Mouse (Mus musculus) liver, adult 2 months (tissue): ENCODE data around the gene Gm28102. TPM values are rescaled to one million over a fixed set of nuclear protein-coding genes. Genes with fewer than 3 reads are reported as not detected.
"Not testable (repeated sequence)": the region's sequence is repeated elsewhere in the genome, so short reads cannot be mapped to it uniquely, and the experiment has no call there.

Experiments
- DNase-seq: peaks from one replicate; pipeline ENCODE4 v3.0.0-alpha.2; 2011; ENCODE audit warnings: low read depth, low spot score; ENCODE audit errors: extremely low read depth
- H3K27ac ChIP-seq: fragments of 200-500 bp; replicated peaks from 2 replicates; pipeline ENCODE4 v1.5.1; 2012; ENCODE audit warnings: low read depth, mild to moderate bottlenecking, control low read depth, inconsistent platforms, low read length; ENCODE audit not compliant: insufficient read depth
- H3K27me3 ChIP-seq: fragments of 200-500 bp; 2 replicates; pipeline ENCODE4 v1.6.1; 2012; ENCODE audit warnings: mild to moderate bottlenecking, moderate library complexity, low read length, inconsistent platforms; ENCODE audit not compliant: control insufficient read depth, insufficient read depth
- H3K36me3 ChIP-seq: fragments of 200-500 bp; 2 replicates; pipeline ENCODE4 v1.6.1; 2012; ENCODE audit warnings: low read length, inconsistent platforms; ENCODE audit not compliant: control insufficient read depth, insufficient read depth
- H3K4me1 ChIP-seq: fragments of 200-500 bp; 2 replicates; pipeline ENCODE4 v1.6.1; 2011; ENCODE audit warnings: low read length; ENCODE audit not compliant: control insufficient read depth, insufficient read depth
- H3K4me3 ChIP-seq: fragments of 200-500 bp; 2 replicates; pipeline ENCODE4 v1.5.1; 2011; ENCODE audit warnings: low read depth, mild to moderate bottlenecking, control low read depth, low read length, moderate library complexity; ENCODE audit not compliant: insufficient read depth
- H3K79me2 ChIP-seq: fragments of 200-500 bp; 2 replicates; pipeline ENCODE4 v1.6.1; 2012; ENCODE audit warnings: inconsistent platforms, mild to moderate bottlenecking, low read length, moderate library complexity; ENCODE audit not compliant: control insufficient read depth, insufficient read depth
- H3K9ac ChIP-seq: fragments of 200-500 bp; 2 replicates; pipeline ENCODE4 v1.6.1; 2012; ENCODE audit warnings: low read depth, mild to moderate bottlenecking, control low read depth, inconsistent platforms, low read length
- WGBS: fragments of 180-500 bp; shearing (Covaris S2); methylation state at CpG from one replicate; pipeline ENCODE4 v1.1.7; 2018; 5-methylcytosine and 5-hydroxymethylcytosine counted together
- polyA plus RNA-seq: library from polyadenylated mRNA; depleted of rRNA; stranded (reverse); fragments of >200 nt; gene quantifications from 2 replicates; pipeline ENCODE4 v1.2.3, GENCODE M21; 2012; rRNA removed
- total RNA-seq: library from RNA; depleted of rRNA; stranded (reverse); fragments of >200 nt; gene quantifications from 2 replicates; pipeline ENCODE4 v1.2.3, GENCODE M21; 2014; rRNA removed

Gm28102 gene
- total RNA-seq (not detected in 2 replicates), polyA plus RNA-seq (not detected in 2 replicates)

GRCm38 (mm10) chrY:88053015-88053414 is at the start of gene Gm28102:
Gene Gm28102 (plus strand): TSS chrY:88053315.
- H3K4me3 ChIP-seq, H3K9ac ChIP-seq, DNase-seq, H3K36me3 ChIP-seq, H3K27ac ChIP-seq, H3K79me2 ChIP-seq, H3K27me3 ChIP-seq, H3K4me1 ChIP-seq: not testable (repeated sequence)
- 83% methylated on average over 5 of the region's 7 CpGs for WGBS
